Mouse (Mus musculus) liver, postnatal 0 days (tissue): ENCODE measurements at regions not wholly inside any gene's neighbourhood (a gene's known extent, or its start where the extent isn't known, plus 50 kb on each side); places are given as distances from the start of the nearest gene placed in this dataset.
A peak's percentile ranks its signal among the peaks of the same experiment; 100 is the strongest.

ENCODE experiments used
- CTCF ChIP-seq: sonication (generic); IDR thresholded peaks from 2 replicates; pipeline ENCODE4 v1.5.1; 2016; ENCODE audit warnings: antibody characterized with exemption, low read depth
- EP300 ChIP-seq: IDR thresholded peaks from 2 replicates; pipeline ENCODE4 v1.6.1; 2016; ENCODE audit warnings: antibody characterized with exemption, low read depth, mild to moderate bottlenecking

DNA sequence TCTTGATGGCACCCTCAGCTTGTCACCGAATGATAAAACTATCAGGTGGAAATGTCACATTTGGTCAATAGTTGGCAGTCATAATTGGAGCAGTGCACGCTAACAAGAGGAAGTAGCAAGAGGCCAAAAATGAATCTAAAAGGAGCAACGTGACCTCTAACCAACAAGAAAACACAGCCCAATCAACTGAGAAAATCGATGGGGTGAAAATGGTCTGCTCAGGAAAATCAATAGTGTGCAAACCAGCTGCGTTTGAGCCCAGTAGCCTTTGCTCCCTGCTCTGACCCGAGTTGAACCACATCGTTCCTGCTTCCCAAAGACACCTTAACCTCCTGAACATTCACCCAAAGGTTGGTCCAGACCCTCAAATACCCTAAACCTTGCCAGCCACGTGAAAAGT lies 207.3 kb upstream of the Gm6657 start:
- TF ChIP-seq CTCF (no peak), EP300 (0 out of 2 replicates have a peak, but pooled peaks have one; percentile 51)
